Mouse (Mus musculus): Measurements from ENCODE around the gene Zfp747.

Zfp747 gene

DNA sequence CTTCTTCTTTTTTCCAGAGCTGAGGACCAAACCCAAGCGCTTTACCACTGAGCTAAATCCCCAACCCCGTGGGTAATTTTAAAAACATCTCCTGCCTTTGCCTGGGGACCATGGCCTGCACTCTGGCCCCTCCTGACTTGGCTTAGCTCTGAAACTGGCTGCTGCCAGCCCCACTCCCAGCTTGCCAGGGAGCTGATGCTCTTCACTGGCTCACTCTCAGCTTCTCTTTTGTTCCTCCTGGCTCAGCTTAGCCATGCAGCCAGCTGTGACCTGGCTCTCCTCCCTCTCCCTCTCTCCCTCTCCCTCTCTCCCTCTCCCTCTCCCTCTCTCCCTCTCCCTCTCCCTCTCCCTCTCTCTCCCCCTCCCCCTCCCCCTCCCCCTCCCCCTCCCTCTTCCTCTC, 49.2 kb downstream of the Zfp747 start:
- DNase-seq (ENCODE audit: low spot score) = peak; percentile 42

GRCm38 (mm10) chr7:127325550-127325949, 50.3 kb downstream of the Zfp747 start:
- DNase-seq (ENCODE audit: low spot score) = no peak

DNA sequence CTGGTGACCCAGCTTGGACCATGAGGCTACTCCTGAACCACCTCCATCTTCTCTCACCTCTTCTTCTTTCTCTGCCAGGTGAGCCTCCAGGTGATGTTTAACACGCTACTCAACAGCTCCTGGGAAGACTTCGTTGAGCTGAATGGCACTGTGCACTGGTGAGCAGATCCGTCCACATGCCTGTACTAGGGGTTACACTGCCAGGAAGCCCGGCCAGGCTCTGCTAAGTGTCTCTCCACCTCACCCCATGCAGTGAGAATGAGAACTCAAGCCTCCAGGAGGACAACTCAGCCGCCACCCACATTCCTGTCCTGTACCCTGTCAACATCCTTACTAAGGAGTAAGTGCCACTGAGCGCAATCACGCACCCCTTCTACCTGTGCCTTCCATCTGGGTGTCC, 50.9 kb downstream of the Zfp747 start:
- no peak for DNase-seq (ENCODE audit: low spot score)

Data from left cerebral cortex, adult 11 months (tissue).